Mouse (Mus musculus) embryonic facial prominence, embryonic 13.5 days (tissue): ENCODE measurements around the gene Nudt19. TPM values are rescaled to one million over a fixed set of nuclear protein-coding genes. Genes with fewer than 3 reads are reported as not detected.
A peak's percentile ranks its signal among the peaks of the same experiment; 100 is the strongest.

Source experiments
- ATAC-seq: fragments of 200-750 bp; cut with Nextera tagmentation; 2 replicates; pipeline ENCODE4 v1.8.0; 2017; ENCODE audit warnings: low read depth; ENCODE audit not compliant: insufficient number of reproducible peaks, insufficient read depth, low FRiP score, low TSS enrichment
- H3K27ac ChIP-seq: fragments of 300-500 bp; sonication (generic); 2 replicates; pipeline ENCODE4 v1.5.1; 2015; ENCODE audit warnings: moderate library complexity, mild to moderate bottlenecking, inconsistent platforms
- H3K27me3 ChIP-seq: fragments of 300-500 bp; sonication (generic); 2 replicates; pipeline ENCODE4 v1.6.1; 2015; ENCODE audit warnings: mild to moderate bottlenecking, inconsistent platforms
- H3K36me3 ChIP-seq: fragments of 300-500 bp; sonication (generic); 2 replicates; pipeline ENCODE4 v1.6.1; 2015; ENCODE audit warnings: mild to moderate bottlenecking, inconsistent platforms
- H3K4me1 ChIP-seq: fragments of 300-500 bp; sonication (generic); 2 replicates; pipeline ENCODE4 v1.6.1; 2015; ENCODE audit warnings: inconsistent platforms
- H3K4me2 ChIP-seq: fragments of 300-500 bp; sonication (generic); 2 replicates; pipeline ENCODE4 v1.6.1; 2015; ENCODE audit warnings: moderate library complexity, mild to moderate bottlenecking, inconsistent platforms
- H3K4me3 ChIP-seq: fragments of 300-500 bp; sonication (generic); 2 replicates; pipeline ENCODE4 v1.5.1; 2015; ENCODE audit warnings: mild to moderate bottlenecking, inconsistent platforms
- H3K9ac ChIP-seq: fragments of 300-500 bp; sonication (generic); 2 replicates; pipeline ENCODE4 v1.6.1; 2015; ENCODE audit warnings: mild to moderate bottlenecking, inconsistent platforms
- H3K9me3 ChIP-seq: fragments of 300-500 bp; sonication (generic); 2 replicates; pipeline ENCODE4 v1.6.1; 2016; ENCODE audit warnings: inconsistent platforms
- WGBS: fragments of 180-500 bp; shearing (Covaris S2); methylation state at CpG from one replicate; pipeline ENCODE4 v1.1.7; 2015; ENCODE audit warnings: mixed read lengths; 5-methylcytosine and 5-hydroxymethylcytosine counted together
- polyA plus RNA-seq: library from polyadenylated mRNA; unstranded; fragments of >200 nt; fragmentation: Nextera tagmentation; extraction: Ambion mirVana; gene quantifications from 2 replicates; pipeline ENCODE4 v1.2.1, GENCODE M21; 2015

Nudt19 gene
- polyA plus RNA-seq, result 57.4 and 61.9 TPM in 2 replicates

DNA sequence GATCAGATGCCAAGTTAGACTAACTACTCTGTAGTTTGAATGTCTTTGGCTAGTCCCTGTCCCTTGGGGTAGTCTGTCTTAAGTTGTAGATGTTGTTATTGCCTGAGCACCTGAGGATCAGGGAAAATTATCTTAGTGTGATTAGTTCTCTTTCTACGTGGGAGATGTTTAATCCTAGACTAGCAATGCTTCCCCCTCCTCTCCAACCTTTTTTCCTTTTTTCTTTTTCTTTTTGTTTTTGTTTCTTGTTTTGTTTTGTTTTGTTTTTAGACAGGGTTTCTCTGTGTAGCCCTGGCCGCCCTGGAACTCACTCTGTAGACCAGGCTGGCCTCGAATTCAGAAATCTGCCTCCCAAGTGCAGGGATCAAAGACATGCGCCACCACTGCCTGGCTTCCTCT is at the start of gene Nudt19:
Gene Nudt19, minus strand, starts transcription at position 100 of the 399 bp plus-strand sequence.
- peaks cover 21% of the 10 kb centered on the region for H3K4me1 ChIP-seq
- H3K36me3 ChIP-seq, result peaks cover 3% of the 10 kb centered on the region
- peak within 1 kb of the TSS; percentile 93 for H3K27ac ChIP-seq
- peak within 1 kb of the TSS; percentile 93 for H3K9ac ChIP-seq
- WGBS, result 70% methylated on average over 4 of the region's 4 CpGs
- no peaks in the 10 kb centered on the region for H3K9me3 ChIP-seq
- H3K27me3 ChIP-seq, result no peaks in the 10 kb centered on the region
- H3K4me3 ChIP-seq, result peak within 1 kb of the TSS; percentile 76
- peak within 1 kb of the TSS; percentile 89 for H3K4me2 ChIP-seq
- ATAC-seq, result no peak

DNA sequence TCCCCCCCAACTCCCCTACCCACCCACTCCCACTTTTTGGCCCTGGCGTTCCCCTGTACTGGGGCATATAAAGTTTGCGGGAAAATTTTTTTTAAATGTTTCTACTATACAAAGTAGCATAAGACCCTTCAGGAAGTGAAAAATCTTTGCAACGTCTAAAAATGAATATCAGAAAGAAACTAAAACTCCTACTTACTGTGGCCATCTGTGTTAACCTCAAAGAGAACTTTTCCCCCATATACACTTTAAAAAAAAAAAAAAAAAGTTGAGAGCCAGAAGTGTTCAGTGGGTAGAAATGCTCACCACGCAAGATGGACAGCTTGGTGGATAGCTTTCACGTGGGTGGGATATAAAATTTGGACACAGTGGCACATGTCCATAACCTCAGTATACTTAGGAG is 46.7 kb upstream of the Nudt19 start:
- WGBS, result 90% methylated on average over 5 of the region's 5 CpGs

DNA sequence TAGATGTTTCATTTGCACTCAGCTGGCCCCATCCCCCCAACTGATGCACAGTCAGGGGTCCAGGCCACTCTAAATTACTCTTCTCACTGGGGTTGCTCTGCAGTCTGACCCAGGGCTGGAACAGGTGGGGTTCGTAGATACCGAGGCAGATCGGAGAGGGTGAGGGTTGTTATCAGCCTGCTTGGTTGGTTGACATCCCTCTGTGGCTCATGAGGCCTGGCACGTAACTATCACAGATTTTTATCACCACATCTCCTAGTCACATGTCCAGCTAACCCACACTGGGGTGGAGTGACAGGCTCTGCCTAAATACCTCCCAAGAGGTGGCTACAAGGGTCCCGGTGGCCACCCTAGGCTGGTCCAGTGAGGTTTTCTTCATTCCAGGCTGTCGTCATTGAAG is 45.0 kb upstream of the Nudt19 start:
- H3K36me3 ChIP-seq, result peaks cover 62% of the 10 kb centered on the region

More for the DNA sequence above, 46.7 kb upstream of the Nudt19 start:
- H3K4me2 ChIP-seq, result no peak overlapping the region
- no peak overlapping the region for H3K27ac ChIP-seq
- H3K4me3 ChIP-seq, result no peak overlapping the region
- no peaks in the 10 kb centered on the region for H3K9me3 ChIP-seq
- no peaks in the 10 kb centered on the region for H3K27me3 ChIP-seq
- H3K4me1 ChIP-seq, result no peaks in the 10 kb centered on the region
- H3K36me3 ChIP-seq, result peaks cover 71% of the 10 kb centered on the region
- H3K9ac ChIP-seq, result no peak overlapping the region
- ATAC-seq, result no peak

DNA sequence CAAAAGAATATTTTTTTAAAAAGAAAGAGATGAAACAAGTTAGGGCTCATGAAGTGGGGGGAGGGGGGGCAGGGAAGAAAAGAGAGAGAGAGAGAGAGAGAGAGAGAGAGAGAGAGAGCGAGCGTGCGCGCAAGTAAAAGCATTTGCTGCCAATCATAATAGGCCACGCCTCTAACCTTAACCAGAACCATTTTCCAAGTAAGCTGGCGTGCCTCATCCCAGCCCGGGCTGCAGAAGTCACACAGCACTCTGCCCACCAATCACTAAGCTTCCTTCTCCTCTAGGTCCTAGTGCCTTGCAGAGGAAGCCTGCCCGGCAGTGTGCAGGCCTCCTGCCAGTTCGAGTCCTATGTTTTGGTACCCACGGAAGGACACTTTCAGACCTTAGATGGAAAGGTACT is 43.9 kb upstream of the Nudt19 start:
- 71% methylated on average over 10 of the region's 10 CpGs for WGBS
- no peak for ATAC-seq
- H3K36me3 ChIP-seq, result peaks cover 67% of the 10 kb centered on the region

More for the DNA sequence above, 45.0 kb upstream of the Nudt19 start:
- Histone ChIP-seq H3K9me3 (no peaks in the 10 kb centered on the region), H3K9ac (no peak overlapping the region), H3K4me2 (no peak overlapping the region), H3K4me1 (no peaks in the 10 kb centered on the region), H3K27ac (no peak overlapping the region), H3K4me3 (no peak overlapping the region), H3K27me3 (no peaks in the 10 kb centered on the region)
- 95% methylated on average over 6 of the region's 6 CpGs for WGBS
- 0 out of 2 replicates have a peak, but pooled peaks have one; percentile 35 for ATAC-seq

DNA sequence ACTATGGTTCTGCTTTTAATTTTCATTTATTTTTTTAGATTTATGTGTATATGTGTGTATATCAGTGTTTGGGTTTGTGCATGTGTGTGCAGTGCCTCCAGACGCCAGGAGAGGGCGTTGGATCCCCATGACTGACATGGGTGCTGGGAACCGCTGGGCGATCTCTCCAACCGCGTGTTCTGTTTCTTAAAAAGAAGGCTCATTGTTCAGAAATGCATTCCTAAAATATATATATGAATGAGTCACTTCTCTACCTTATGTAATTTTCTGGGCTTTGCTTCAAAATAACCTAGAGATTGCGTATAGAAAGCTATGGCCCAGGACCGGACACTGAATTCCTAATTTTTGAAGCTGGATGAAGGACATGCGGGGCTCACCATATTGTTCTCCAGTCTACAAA is 43.4 kb upstream of the Nudt19 start:
- H3K27me3 ChIP-seq, result no peaks in the 10 kb centered on the region
- 90% methylated on average over 9 of the region's 9 CpGs for WGBS

More for the DNA sequence above, 43.9 kb upstream of the Nudt19 start:
- H3K27ac ChIP-seq, result no peak overlapping the region
- no peak overlapping the region for H3K4me2 ChIP-seq
- H3K9me3 ChIP-seq, result no peaks in the 10 kb centered on the region
- H3K4me3 ChIP-seq, result no peak overlapping the region
- H3K27me3 ChIP-seq, result no peaks in the 10 kb centered on the region
- no peaks in the 10 kb centered on the region for H3K4me1 ChIP-seq
- H3K9ac ChIP-seq, result no peak overlapping the region

DNA sequence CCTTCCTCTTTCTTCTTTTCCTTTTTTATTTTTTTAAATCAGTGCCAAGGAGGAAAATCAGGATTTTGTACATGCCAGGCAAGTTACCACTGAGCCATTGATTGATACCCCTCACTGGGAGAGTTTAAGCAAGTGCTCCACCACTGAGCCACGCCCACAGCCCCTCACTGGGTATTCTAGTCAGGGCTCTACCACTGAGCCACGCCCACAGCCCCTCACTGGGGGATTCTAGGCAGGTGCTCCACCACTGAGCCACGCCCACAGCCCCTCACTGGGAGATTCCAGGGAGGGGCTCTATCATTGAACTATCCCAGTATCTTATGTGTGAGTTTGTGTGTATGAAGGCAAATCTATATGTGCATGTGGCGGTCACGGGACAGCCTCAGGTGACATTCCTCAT is 38.2 kb upstream of the Nudt19 start:
- Histone ChIP-seq H3K9ac (no peak overlapping the region), H3K27ac (no peak overlapping the region), H3K4me3 (no peak overlapping the region), H3K27me3 (no peaks in the 10 kb centered on the region), H3K4me2 (no peak overlapping the region), H3K4me1 (peaks cover 24% of the 10 kb centered on the region), H3K9me3 (no peaks in the 10 kb centered on the region), H3K36me3 (peaks cover 57% of the 10 kb centered on the region)
- WGBS, result 90% methylated on average over 5 of the region's 5 CpGs
- ATAC-seq, result no peak

More for the DNA sequence above, 43.4 kb upstream of the Nudt19 start:
- H3K9me3 ChIP-seq, result no peaks in the 10 kb centered on the region
- no peak overlapping the region for H3K27ac ChIP-seq
- H3K4me3 ChIP-seq, result no peak overlapping the region
- no peak for ATAC-seq
- no peak overlapping the region for H3K9ac ChIP-seq
- H3K4me1 ChIP-seq, result no peaks in the 10 kb centered on the region
- H3K4me2 ChIP-seq, result no peak overlapping the region
- H3K36me3 ChIP-seq, result peaks cover 71% of the 10 kb centered on the region

DNA sequence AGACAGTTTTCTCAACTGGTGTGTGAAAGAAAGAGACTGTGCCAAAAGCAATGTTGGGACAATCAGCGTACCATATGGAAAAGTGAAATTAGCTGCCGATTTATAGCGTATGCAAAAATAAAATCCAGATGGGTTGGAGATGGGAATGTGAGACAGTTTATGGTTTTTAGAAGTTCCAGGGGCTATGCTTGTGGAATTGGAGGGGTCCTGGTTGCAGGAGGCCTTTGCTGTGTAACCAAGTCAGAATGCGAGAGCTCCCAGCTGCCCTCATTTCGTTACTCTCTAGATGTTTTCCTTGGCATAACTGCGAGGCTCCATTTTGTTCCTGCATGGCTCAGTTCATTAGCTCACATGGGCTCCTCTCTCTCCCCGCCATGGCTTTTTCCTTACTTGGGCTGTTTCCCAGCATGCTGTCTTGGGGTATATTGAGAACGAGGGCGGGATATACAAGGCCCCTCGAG is 34.7 kb upstream of the Nudt19 start:
- H3K27ac ChIP-seq, result peak overlapping the region; percentile 94
- 0 out of 2 replicates have a peak overlapping the region, but pooled peaks have one; percentile 3 for H3K4me3 ChIP-seq
- ATAC-seq, result no peak
- H3K9me3 ChIP-seq, result no peaks in the 10 kb centered on the region
- WGBS, result 37% methylated on average over 10 of the region's 10 CpGs
- 0 out of 2 replicates have a peak overlapping the region, but pooled peaks have one; percentile 16 for H3K9ac ChIP-seq
- H3K4me1 ChIP-seq, result peaks cover 49% of the 10 kb centered on the region
- peaks cover 37% of the 10 kb centered on the region for H3K36me3 ChIP-seq
- H3K27me3 ChIP-seq, result no peaks in the 10 kb centered on the region
- peak overlapping the region; percentile 33 for H3K4me2 ChIP-seq

DNA sequence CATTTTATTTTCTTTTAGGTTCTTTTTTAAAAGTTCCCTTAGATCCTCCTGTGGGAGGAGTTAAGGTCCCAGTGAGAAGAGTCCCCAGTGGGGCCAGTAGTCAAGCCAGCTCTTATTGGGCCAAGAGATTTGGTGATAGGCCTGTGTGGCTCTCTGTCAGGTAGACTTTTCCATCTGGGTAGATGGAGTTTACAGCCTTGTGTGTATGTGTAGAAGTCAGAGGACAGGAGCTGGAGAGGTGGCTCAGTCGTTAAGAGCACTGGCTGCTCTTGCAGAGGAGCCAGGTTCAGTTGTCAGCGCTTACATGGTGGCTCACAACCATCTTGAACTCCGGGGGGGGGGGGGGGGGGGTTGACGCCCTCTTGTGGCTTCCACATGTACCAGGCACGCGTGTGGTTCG is 33.4 kb upstream of the Nudt19 start:
- peaks cover 27% of the 10 kb centered on the region for H3K36me3 ChIP-seq
- H3K4me1 ChIP-seq, result peaks cover 50% of the 10 kb centered on the region
- peaks cover 9% of the 10 kb centered on the region for H3K27me3 ChIP-seq
- no peaks in the 10 kb centered on the region for H3K9me3 ChIP-seq
- WGBS, result 74% methylated on average over 7 of the region's 7 CpGs
- H3K4me3 ChIP-seq, result no peak overlapping the region
- H3K27ac ChIP-seq, result no peak overlapping the region
- ATAC-seq, result no peak
- H3K4me2 ChIP-seq, result no peak overlapping the region; the same call in 1 of the 2 replicates
- H3K9ac ChIP-seq, result no peak overlapping the region

DNA sequence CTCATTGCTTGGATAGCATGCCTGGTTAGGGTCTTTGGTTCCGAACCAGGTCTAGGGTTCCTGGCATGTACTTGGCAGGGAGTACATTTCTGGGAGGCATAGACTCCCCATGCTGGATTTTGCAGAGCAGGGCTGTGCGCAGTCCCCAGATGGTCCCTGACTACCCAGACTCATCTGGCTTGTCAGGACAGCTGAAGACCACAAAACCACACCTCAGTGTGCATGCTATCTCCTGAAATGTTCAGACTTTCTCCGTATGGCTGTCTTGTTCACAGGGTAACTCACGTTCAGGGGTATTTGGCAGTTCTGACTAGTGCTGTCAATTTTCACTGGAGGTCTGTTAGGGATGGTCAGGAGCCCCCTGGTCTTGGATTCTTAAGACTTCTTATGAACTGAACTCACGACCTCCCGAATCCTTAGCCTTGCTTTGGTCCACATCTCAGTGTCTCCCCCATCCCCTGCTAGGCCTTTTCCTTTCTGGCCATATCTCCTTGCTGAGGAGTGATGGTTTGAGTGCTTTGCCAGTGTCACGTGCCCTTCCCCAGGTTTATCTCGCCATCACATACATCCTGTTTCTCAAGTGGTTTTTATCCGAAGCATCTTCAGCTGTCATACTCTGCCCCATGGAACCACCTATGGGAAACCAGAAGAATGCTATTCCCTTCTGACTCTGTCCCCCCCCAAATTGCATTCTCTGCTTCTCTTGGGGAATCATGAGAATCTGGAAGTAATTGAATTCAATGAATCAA is 32.8 kb upstream of the Nudt19 start:
- no peak overlapping the region for H3K4me3 ChIP-seq
- peaks cover 23% of the 10 kb centered on the region for H3K36me3 ChIP-seq
- H3K4me2 ChIP-seq, result no peak overlapping the region
- H3K27me3 ChIP-seq, result peaks cover 15% of the 10 kb centered on the region
- peaks cover 55% of the 10 kb centered on the region for H3K4me1 ChIP-seq
- H3K9me3 ChIP-seq, result no peaks in the 10 kb centered on the region
- H3K27ac ChIP-seq, result no peak overlapping the region
- WGBS, result 79% methylated on average over 9 of the region's 9 CpGs
- no peak for ATAC-seq
- no peak overlapping the region for H3K9ac ChIP-seq

DNA sequence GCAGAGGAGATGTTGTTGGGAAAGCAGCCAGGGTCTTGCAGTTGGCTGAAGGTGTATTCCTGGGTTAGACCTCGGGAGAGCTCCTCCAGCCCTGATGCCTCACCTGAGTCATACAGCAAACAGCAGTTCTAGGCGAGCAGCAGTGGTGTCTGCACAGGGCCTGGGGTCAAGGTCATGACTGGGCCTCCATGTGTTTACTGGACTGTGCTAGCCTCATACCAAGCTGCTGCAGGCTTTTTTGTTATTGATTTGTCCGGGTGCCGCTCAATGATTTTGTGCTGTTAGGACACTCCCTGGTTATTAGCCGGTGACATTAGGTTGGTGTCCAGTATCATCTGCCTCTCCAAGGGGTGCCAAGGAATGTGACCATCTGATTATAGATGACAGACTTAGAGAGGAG is 31.6 kb upstream of the Nudt19 start:
- Histone ChIP-seq H3K4me2 (no peak overlapping the region), H3K27ac (no peak overlapping the region), H3K4me1 (peaks cover 58% of the 10 kb centered on the region), H3K9ac (no peak overlapping the region), H3K9me3 (no peaks in the 10 kb centered on the region), H3K27me3 (peaks cover 27% of the 10 kb centered on the region), H3K36me3 (peaks cover 12% of the 10 kb centered on the region), H3K4me3 (0 out of 2 replicates have a peak overlapping the region, but pooled peaks have one; percentile 2)
- 79% methylated on average over 5 of the region's 5 CpGs for WGBS
- ATAC-seq, result no peak

DNA sequence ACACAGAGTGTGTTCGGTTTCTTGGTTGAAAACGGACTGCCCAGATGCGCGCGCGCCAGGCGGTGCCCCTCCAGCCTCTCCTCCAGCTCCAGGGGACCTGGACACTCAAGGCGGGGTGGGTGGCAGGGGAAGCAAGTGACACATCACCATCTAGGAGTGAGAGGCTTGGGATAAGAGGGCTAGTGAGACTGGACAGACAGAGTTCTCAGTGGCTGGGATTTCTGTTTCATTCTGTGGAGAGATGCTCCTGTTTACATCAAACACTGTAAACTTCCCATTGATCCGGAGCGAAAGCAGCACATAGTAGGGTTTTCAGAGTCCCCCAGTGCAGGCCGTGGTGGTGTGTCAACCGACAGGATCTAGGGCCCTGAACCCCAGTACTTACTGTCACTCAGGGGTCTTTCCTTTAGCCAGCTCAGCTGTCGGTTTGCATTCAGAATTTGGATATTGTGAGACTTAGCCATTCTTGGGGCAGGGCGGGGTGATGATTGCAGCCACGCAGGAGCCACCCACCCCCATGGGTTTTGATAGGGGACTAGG is 30.9 kb upstream of the Nudt19 start:
- Histone ChIP-seq H3K36me3 (peaks cover 5% of the 10 kb centered on the region), H3K27ac (no peak overlapping the region), H3K4me3 (peak overlapping the region; percentile 69), H3K27me3 (peaks cover 34% of the 10 kb centered on the region), H3K9ac (peak overlapping the region; percentile 82), H3K4me2 (peak overlapping the region; percentile 100), H3K9me3 (no peaks in the 10 kb centered on the region), H3K4me1 (peaks cover 56% of the 10 kb centered on the region)
- ATAC-seq, result no peak
- 15% methylated on average over 15 of the region's 15 CpGs for WGBS
